Mouse (Mus musculus) common myeloid progenitor, adult 5-6 weeks (primary cell): Measurements from ENCODE around the gene Gm17662. TPM values are rescaled to one million over a fixed set of nuclear protein-coding genes. Genes with fewer than 3 reads are reported as not detected.

Source experiments
- ATAC-seq: replicated peaks from 2 replicates; pipeline ENCODE4 v1.8.0; 2016; ENCODE audit warnings: low read depth, mild to moderate bottlenecking, moderate TSS enrichment, inconsistent platforms; ENCODE audit not compliant: poor library complexity, severe bottlenecking
- total RNA-seq: library from RNA; stranded (forward); fragments of 200-1000, 187-1606 nt; gene quantifications from 2 replicates; pipeline ENCODE4 v1.2.3, GENCODE M21; 2017

Gm17662 gene
- not detected in 2 replicates for total RNA-seq

GRCm38 (mm10) chr4:104857029-104857428 is at the start of gene Gm17662:
TSS of gene Gm17662 (plus strand) at chr4:104857329.
- ATAC-seq = no peak

GRCm38 (mm10) chr4:104810710-104811286 is 46.3 kb upstream of the Gm17662 start:
- no peak for ATAC-seq

GRCm38 (mm10) chr4:104813617-104814016 is 43.5 kb upstream of the Gm17662 start:
- ATAC-seq = no peak

- no peak for ATAC-seq
Observed at GRCm38 (mm10) chr4:104816519-104817232, 40.5 kb upstream of the Gm17662 start.

GRCm38 (mm10) chr4:104817509-104817908 is 39.6 kb upstream of the Gm17662 start:
- ATAC-seq = no peak

- ATAC-seq = no peak
Observed at GRCm38 (mm10) chr4:104818986-104819385, 38.1 kb upstream of the Gm17662 start.

GRCm38 (mm10) chr4:104819891-104820290 is 37.2 kb upstream of the Gm17662 start:
- no peak for ATAC-seq

GRCm38 (mm10) chr4:104823597-104824101 is 33.5 kb upstream of the Gm17662 start:
- no peak for ATAC-seq

GRCm38 (mm10) chr4:104824381-104825077 is 32.6 kb upstream of the Gm17662 start:
- ATAC-seq = no peak

- no peak for ATAC-seq
Observed at GRCm38 (mm10) chr4:104828939-104829338, 28.2 kb upstream of the Gm17662 start.

- ATAC-seq = no peak
Observed at GRCm38 (mm10) chr4:104835096-104835495, 22.0 kb upstream of the Gm17662 start.

GRCm38 (mm10) chr4:104838342-104838741 is 18.8 kb upstream of the Gm17662 start:
- no peak for ATAC-seq

GRCm38 (mm10) chr4:104842204-104842603 is 14.9 kb upstream of the Gm17662 start:
- no peak for ATAC-seq

GRCm38 (mm10) chr4:104843546-104843945 is 13.6 kb upstream of the Gm17662 start:
- no peak for ATAC-seq

GRCm38 (mm10) chr4:104855216-104855615 is 1.9 kb upstream of the Gm17662 start:
- no peak for ATAC-seq

- ATAC-seq = no peak
Observed at GRCm38 (mm10) chr4:104857823-104858222, 694 bp downstream of the Gm17662 start.

GRCm38 (mm10) chr4:104861241-104861640 is 4.1 kb downstream of the Gm17662 start:
- ATAC-seq = no peak

GRCm38 (mm10) chr4:104864397-104864796 is 7.3 kb downstream of the Gm17662 start:
- no peak for ATAC-seq

- ATAC-seq = no peak
Observed at GRCm38 (mm10) chr4:104869581-104869980, 12.5 kb downstream of the Gm17662 start.

- ATAC-seq = no peak
Observed at GRCm38 (mm10) chr4:104870196-104870595, 13.1 kb downstream of the Gm17662 start.

- no peak for ATAC-seq
Observed at GRCm38 (mm10) chr4:104875832-104876231, 18.7 kb downstream of the Gm17662 start.
